Mouse (Mus musculus): ENCODE data around the gene Wdr31. TPM values are rescaled to one million over a fixed set of nuclear protein-coding genes. Genes with fewer than 3 reads are reported as not detected.

Gene Wdr31
- total RNA-seq, 4 experiments from 2014 or later = 0.44 to 0.90 (median 0.61) TPM

GRCm38 (mm10) chr4:62440544-62440943 lies 30.2 kb downstream of the Wdr31 start:
- no peak for DNase-seq (ENCODE audit: low spot score)

- DNase-seq (ENCODE audit: low spot score) = no peak
These were observed 30.9 kb downstream of the Wdr31 start for GRCm38 (mm10) chr4:62439793-62440192.

- DNase-seq (ENCODE audit: low spot score) = no peak
These were observed 32.8 kb downstream of the Wdr31 start for GRCm38 (mm10) chr4:62437871-62438270.

GRCm38 (mm10) chr4:62437256-62437778 lies 33.4 kb downstream of the Wdr31 start:
- DNase-seq (ENCODE audit: low spot score) = no peak

GRCm38 (mm10) chr4:62435081-62435480 lies 35.6 kb downstream of the Wdr31 start, which contains the start of gene Rnf183:
Gene Rnf183 (minus strand): TSS chr4:62435252.
- DNase-seq (ENCODE audit: low spot score) = no peak

GRCm38 (mm10) chr4:62433939-62434870 lies 36.5 kb downstream of the Wdr31 start:
- no peak for DNase-seq (ENCODE audit: low spot score)

GRCm38 (mm10) chr4:62431522-62431921 lies 39.2 kb downstream of the Wdr31 start:
- DNase-seq (ENCODE audit: low spot score) = no peak

GRCm38 (mm10) chr4:62430678-62431077 lies 40.0 kb downstream of the Wdr31 start:
- DNase-seq (ENCODE audit: low spot score) = no peak

GRCm38 (mm10) chr4:62429616-62430015 lies 41.1 kb downstream of the Wdr31 start:
- no peak for DNase-seq (ENCODE audit: low spot score)

GRCm38 (mm10) chr4:62427978-62428758 lies 42.5 kb downstream of the Wdr31 start:
- no peak for DNase-seq (ENCODE audit: low spot score)

GRCm38 (mm10) chr4:62425891-62426290 lies 44.8 kb downstream of the Wdr31 start:
- DNase-seq (ENCODE audit: low spot score) = no peak

- DNase-seq (ENCODE audit: low spot score) = no peak
These were observed 51.6 kb downstream of the Wdr31 start for GRCm38 (mm10) chr4:62419091-62419490.

GRCm38 (mm10) chr4:62418448-62418847 lies 52.2 kb downstream of the Wdr31 start:
- DNase-seq (ENCODE audit: low spot score) = no peak

- no peak for DNase-seq (ENCODE audit: low spot score)
These were observed 59.1 kb downstream of the Wdr31 start for GRCm38 (mm10) chr4:62411606-62412005.

- DNase-seq (ENCODE audit: low spot score) = no peak
These were observed 60.4 kb downstream of the Wdr31 start for GRCm38 (mm10) chr4:62410325-62410724.

GRCm38 (mm10) chr4:62409615-62410014 lies 61.1 kb downstream of the Wdr31 start:
- DNase-seq (ENCODE audit: low spot score) = no peak

GRCm38 (mm10) chr4:62408601-62409282 lies 62.0 kb downstream of the Wdr31 start, which contains the start of the genes Cdc26 and Prpf4:
Gene Cdc26 (minus strand): TSS chr4:62408642.
Gene Prpf4 (plus strand): TSS chr4:62408797.
- DNase-seq (ENCODE audit: low spot score) = peak; percentile 99

GRCm38 (mm10) chr4:62407730-62408582 lies 62.7 kb downstream of the Wdr31 start:
- DNase-seq (ENCODE audit: low spot score) = peak; percentile 71

GRCm38 (mm10) chr4:62406133-62406532 lies 64.6 kb downstream of the Wdr31 start:
- DNase-seq (ENCODE audit: low spot score) = no peak

GRCm38 (mm10) chr4:62398956-62399355 lies 71.7 kb downstream of the Wdr31 start:
- peak; percentile 24 for DNase-seq (ENCODE audit: low spot score)
